Mouse (Mus musculus) MEL (cell line): ENCODE data around the gene Eif3m. TPM values are rescaled to one million over a fixed set of nuclear protein-coding genes. Genes with fewer than 3 reads are reported as not detected.

Experiments used
- DNase-seq: peaks from one replicate; pipeline ENCODE4 v3.0.0; 2011; ENCODE audit warnings: low read depth, low spot score
- H3K27ac ChIP-seq: 2 replicates; pipeline ENCODE4 v1.5.1; 2012; ENCODE audit warnings: low read depth, mild to moderate bottlenecking, control low read depth, low read length, moderate library complexity; ENCODE audit not compliant: control insufficient read depth
- H3K27me3 ChIP-seq, 2 experiments: fragments of 150-350 bp in 1 of 2; sonication (generic) in 1 of 2; 2 replicates each; pipeline ENCODE4 v1.6.1; 2012; ENCODE audit warnings: low read length in 2 of 2, mild to moderate bottlenecking in 2 of 2, improper control_type of control experiment in 1 of 2, moderate library complexity in 1 of 2; ENCODE audit not compliant: insufficient read depth in 2 of 2, control insufficient read depth in 1 of 2
- H3K36me3 ChIP-seq, 2 experiments: 2 replicates each; pipeline ENCODE4 v1.6.1; 2012 to 2014; ENCODE audit warnings: low read length in 2 of 2, improper control_type of control experiment in 1 of 2, inconsistent platforms in 1 of 2, mild to moderate bottlenecking in 1 of 2; ENCODE audit not compliant: insufficient read depth in 2 of 2, control insufficient read depth in 1 of 2
- H3K4me1 ChIP-seq, 2 experiments: fragments of 150-350 bp in 1 of 2; sonication (generic) in 1 of 2; 2 replicates each; pipeline ENCODE4 v1.6.1; 2012; ENCODE audit warnings: low read length in 2 of 2, improper control_type of control experiment in 1 of 2, mild to moderate bottlenecking in 1 of 2; ENCODE audit not compliant: insufficient read depth in 2 of 2, control insufficient read depth in 1 of 2
- H3K4me3 ChIP-seq, 2 experiments: fragments of 150-350 bp in 1 of 2; sonication (generic) in 1 of 2; 2 replicates each; pipeline ENCODE4 v1.5.1; 2012; ENCODE audit warnings: low read depth in 2 of 2, low read length in 2 of 2, mild to moderate bottlenecking in 2 of 2, moderate library complexity in 2 of 2, control low read depth in 1 of 2, improper control_type of control experiment in 1 of 2; ENCODE audit not compliant: control insufficient read depth in 1 of 2, insufficient read depth in 1 of 2
- H3K79me2 ChIP-seq: 2 replicates; pipeline ENCODE4 v1.6.1; 2012; ENCODE audit warnings: mild to moderate bottlenecking, low read length, moderate library complexity; ENCODE audit not compliant: control insufficient read depth, poor library complexity, insufficient read depth
- H3K9ac ChIP-seq: 2 replicates; pipeline ENCODE4 v1.6.1; 2012; ENCODE audit warnings: low read depth, mild to moderate bottlenecking, control low read depth, low read length, moderate library complexity; ENCODE audit not compliant: control insufficient read depth, poor library complexity, severe bottlenecking
- H3K9me3 ChIP-seq: fragments of 150-350 bp; sonication (generic); replicated peaks from 2 replicates; pipeline ENCODE4 v1.6.1; 2012; ENCODE audit warnings: mild to moderate bottlenecking, low read length, improper control_type of control experiment, moderate library complexity; ENCODE audit not compliant: insufficient read depth
- BHLHE40 ChIP-seq: IDR thresholded peaks from 2 replicates; pipeline ENCODE4 v1.6.1; 2012; ENCODE audit warnings: low read depth, mild to moderate bottlenecking, inconsistent platforms, low read length, improper control_type of control experiment, borderline replicate concordance
- CHD1 ChIP-seq: IDR thresholded peaks from 2 replicates; pipeline ENCODE4 v1.6.1; 2012; ENCODE audit warnings: low read depth, mild to moderate bottlenecking, inconsistent platforms, low read length, improper control_type of control experiment
- CTCF ChIP-seq, 3 experiments: IDR thresholded peaks in 2 of 3; conservative IDR thresholded peaks in 1 of 3; 2 replicates each; pipeline ENCODE4 v1.5.1; 2011 to 2012; ENCODE audit warnings: low read length in 3 of 3, low read depth in 2 of 3, mild to moderate bottlenecking in 2 of 3, improper control_type of control experiment in 1 of 3, inconsistent platforms in 1 of 3, mixed read lengths in 1 of 3, moderate library complexity in 1 of 3; ENCODE audit not compliant: control insufficient read depth in 1 of 3, insufficient read depth in 1 of 3, poor library complexity in 1 of 3, severe bottlenecking in 1 of 3
- E2F4 ChIP-seq: IDR thresholded peaks from 2 replicates; pipeline ENCODE4 v1.6.1; 2011; ENCODE audit warnings: low read depth, low read length, improper control_type of control experiment, borderline replicate concordance
- ELF1 ChIP-seq: IDR thresholded peaks from 2 replicates; pipeline ENCODE4 v1.6.1; 2014; ENCODE audit warnings: low read depth, mild to moderate bottlenecking, inconsistent platforms, low read length, improper control_type of control experiment, moderate library complexity
- EP300 ChIP-seq, 2 experiments: IDR thresholded peaks; 2 replicates each; pipeline ENCODE4 v1.6.1; 2011; ENCODE audit warnings: improper control_type of control experiment in 2 of 2, low read length in 2 of 2, low read depth in 1 of 2, mild to moderate bottlenecking in 1 of 2
- ETS1 ChIP-seq: IDR thresholded peaks from 2 replicates; pipeline ENCODE4 v1.6.1; 2012; ENCODE audit warnings: low read depth, mild to moderate bottlenecking, inconsistent platforms, low read length, improper control_type of control experiment, moderate library complexity
- GATA1 ChIP-seq: IDR thresholded peaks from 2 replicates; pipeline ENCODE4 v1.6.1; 2011; ENCODE audit warnings: low read depth, low read length, improper control_type of control experiment
- HCFC1 ChIP-seq: IDR thresholded peaks from 2 replicates; pipeline ENCODE4 v1.6.1; 2012; ENCODE audit warnings: low read depth, mild to moderate bottlenecking, inconsistent platforms, low read length, improper control_type of control experiment, moderate library complexity
- JUND ChIP-seq: IDR thresholded peaks from 2 replicates; pipeline ENCODE4 v1.6.1; 2011; ENCODE audit warnings: low read depth, mild to moderate bottlenecking, improper control_type of control experiment, low read length
- KAT2A ChIP-seq: conservative IDR thresholded peaks from 2 replicates; pipeline ENCODE4 v1.6.1; 2012; ENCODE audit warnings: low read depth, low read length, improper control_type of control experiment, inconsistent platforms
- MAFK ChIP-seq: IDR thresholded peaks from 2 replicates; pipeline ENCODE4 v1.6.1; 2011; ENCODE audit warnings: low read depth, mild to moderate bottlenecking, low read length, improper control_type of control experiment, borderline replicate concordance
- MEF2A ChIP-seq: IDR thresholded peaks from 2 replicates; pipeline ENCODE4 v1.6.1; 2014; ENCODE audit warnings: low read depth, mild to moderate bottlenecking, inconsistent platforms, low read length, improper control_type of control experiment; ENCODE audit not compliant: poor library complexity, insufficient replicate concordance, severe bottlenecking; ENCODE audit errors: extremely low read depth
- MXI1 ChIP-seq: IDR thresholded peaks from 2 replicates; pipeline ENCODE4 v1.6.1; 2011; ENCODE audit warnings: mild to moderate bottlenecking, low read depth, low read length, improper control_type of control experiment
- MYB ChIP-seq: IDR thresholded peaks from 2 replicates; pipeline ENCODE4 v1.6.1; 2011; ENCODE audit warnings: mild to moderate bottlenecking, low read depth, low read length, improper control_type of control experiment
- MYC ChIP-seq: IDR thresholded peaks from 2 replicates; pipeline ENCODE4 v1.6.1; 2011; ENCODE audit warnings: low read depth, mild to moderate bottlenecking, low read length, improper control_type of control experiment, moderate library complexity
- NRF1 ChIP-seq: IDR thresholded peaks from 2 replicates; pipeline ENCODE4 v1.6.1; 2014; ENCODE audit warnings: low read depth, mild to moderate bottlenecking, inconsistent platforms, low read length, improper control_type of control experiment, moderate library complexity; ENCODE audit not compliant: poor library complexity, insufficient read depth, severe bottlenecking
- RAD21 ChIP-seq: IDR thresholded peaks from 2 replicates; pipeline ENCODE4 v1.6.1; 2011; ENCODE audit warnings: mild to moderate bottlenecking, low read depth, low read length, improper control_type of control experiment
- RCOR1 ChIP-seq: IDR thresholded peaks from 2 replicates; pipeline ENCODE4 v1.6.1; 2012; ENCODE audit warnings: low read depth, mild to moderate bottlenecking, inconsistent platforms, low read length, improper control_type of control experiment
- SMC3 ChIP-seq: IDR thresholded peaks from 2 replicates; pipeline ENCODE4 v1.6.1; 2011; ENCODE audit warnings: low read depth, low read length, improper control_type of control experiment
- TAL1 ChIP-seq: IDR thresholded peaks from 2 replicates; pipeline ENCODE4 v1.6.1; 2012; ENCODE audit warnings: mild to moderate bottlenecking, inconsistent platforms, low read length, moderate library complexity, mixed read lengths
- TCF12 ChIP-seq: IDR thresholded peaks from 2 replicates; pipeline ENCODE4 v1.6.1; 2014; ENCODE audit warnings: low read depth, mild to moderate bottlenecking, inconsistent platforms, low read length, improper control_type of control experiment, moderate library complexity
- UBTF ChIP-seq: IDR thresholded peaks from 2 replicates; pipeline ENCODE4 v1.6.1; 2012; ENCODE audit warnings: low read depth, mild to moderate bottlenecking, inconsistent platforms, low read length, improper control_type of control experiment, moderate library complexity, borderline replicate concordance; ENCODE audit not compliant: insufficient read depth
- USF1 ChIP-seq: IDR thresholded peaks from 2 replicates; pipeline ENCODE4 v1.6.1; 2014; ENCODE audit warnings: low read depth, mild to moderate bottlenecking, inconsistent platforms, low read length, improper control_type of control experiment, moderate library complexity
- USF2 ChIP-seq, 2 experiments: IDR thresholded peaks; 2 replicates each; pipeline ENCODE4 v1.6.1; 2011 to 2012; ENCODE audit warnings: improper control_type of control experiment in 2 of 2, low read length in 2 of 2, borderline replicate concordance in 1 of 2, inconsistent platforms in 1 of 2, low read depth in 1 of 2, mild to moderate bottlenecking in 1 of 2; ENCODE audit not compliant: insufficient read depth in 1 of 2
- ZC3H11A ChIP-seq: IDR thresholded peaks from 2 replicates; pipeline ENCODE4 v1.6.1; 2012; ENCODE audit warnings: low read depth, mild to moderate bottlenecking, inconsistent platforms, low read length, improper control_type of control experiment
- ZKSCAN1 ChIP-seq: IDR thresholded peaks from 2 replicates; pipeline ENCODE4 v1.6.1; 2012; ENCODE audit warnings: low read depth, mild to moderate bottlenecking, inconsistent platforms, low read length, improper control_type of control experiment, moderate library complexity
- ZNF384 ChIP-seq: IDR thresholded peaks from 2 replicates; pipeline ENCODE4 v1.6.1; 2012; ENCODE audit warnings: low read depth, mild to moderate bottlenecking, inconsistent platforms, low read length, improper control_type of control experiment
- polyA plus RNA-seq, 2 experiments: library from polyadenylated mRNA; stranded (reverse) in 1 of 2; unstranded in 1 of 2; fragments of >175 nt in 1 of 2; fragments of >200 nt in 1 of 2; gene quantifications; 2 replicates each; pipeline versions ENCODE4 v1.2.1 to v1.2.4; 2012; ENCODE audit warnings: low replicate concordance in 2 of 2, low read depth in 1 of 2; ENCODE audit not compliant: insufficient read length in 2 of 2, insufficient read depth in 1 of 2, missing spikeins in 1 of 2
- total RNA-seq: library from RNA; depleted of rRNA; stranded (reverse); fragments of 300-350 nt; gene quantifications from 2 replicates; pipeline ENCODE4 v1.2.3, GENCODE M21; 2012

Gene Eif3m
- total and polyA plus RNA-seq, 3 experiments = 172 to 321 TPM; not detected in 1

DNA sequence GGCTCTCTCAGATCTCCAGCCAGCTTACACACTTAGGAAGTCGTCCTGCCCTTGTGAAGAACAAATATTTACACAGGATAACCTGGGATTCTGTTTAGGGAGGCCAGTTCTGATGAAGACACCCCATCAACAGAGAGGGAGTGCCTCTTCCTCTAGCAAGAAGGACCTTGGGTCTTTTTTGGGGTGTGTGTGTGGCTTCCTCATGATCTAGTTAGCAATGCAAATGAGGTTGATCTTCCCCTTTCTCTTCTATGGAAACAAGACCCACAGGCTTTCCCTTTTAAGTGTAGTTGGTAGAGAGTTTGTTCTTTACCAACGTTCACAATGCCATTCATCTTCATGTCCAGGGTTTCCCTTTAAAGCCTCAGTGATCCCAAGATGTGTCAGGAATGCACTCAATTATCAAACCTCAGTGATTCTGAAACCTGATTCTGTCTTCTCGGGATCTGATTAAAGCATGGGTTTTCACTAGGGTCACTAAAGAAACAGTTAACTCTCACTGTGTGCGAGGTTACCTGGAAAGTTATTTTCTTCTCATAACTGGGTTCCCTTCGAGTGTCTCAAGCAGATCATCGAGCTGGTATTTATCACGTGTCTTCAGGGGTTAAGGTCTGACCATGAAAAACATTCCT is 46.0 kb upstream of the Eif3m start:
- TF ChIP-seq TAL1 (no peak), CHD1 (no peak), CTCF (IDR thresholded peaks at IDR 0.05 in 2 of 3, conservative IDR thresholded peaks at IDR 0.05 in 1 of 3; ENCODE audit: control insufficient read depth in 1 of 3, insufficient read depth in 1 of 3, low read depth in 2 of 3, low read length in 3 of 3, poor library complexity in 1 of 3, severe bottlenecking in 1 of 3) (no peak), GATA1 (no peak), ZNF384 (no peak), ZKSCAN1 (no peak), KAT2A (no peak), SMC3 (no peak), BHLHE40 (no peak), ELF1 (no peak), ETS1 (no peak), RCOR1 (no peak), MAFK (no peak), MEF2A (no peak), HCFC1 (no peak), JUND (no peak), USF1 (no peak)
- Histone ChIP-seq H3K4me1 (no peaks in the 10 kb centered on the region), H3K9me3 (no peaks in the 10 kb centered on the region), H3K36me3 (no peaks in the 10 kb centered on the region), H3K27me3 (peaks cover 2 to 7% of the 10 kb centered on the region in 2 experiments), H3K79me2 (no peaks in the 10 kb centered on the region), H3K4me3 (no peak overlapping the region), H3K9ac (no peak overlapping the region), H3K27ac (no peak overlapping the region)
- peak; percentile 27 for DNase-seq

DNA sequence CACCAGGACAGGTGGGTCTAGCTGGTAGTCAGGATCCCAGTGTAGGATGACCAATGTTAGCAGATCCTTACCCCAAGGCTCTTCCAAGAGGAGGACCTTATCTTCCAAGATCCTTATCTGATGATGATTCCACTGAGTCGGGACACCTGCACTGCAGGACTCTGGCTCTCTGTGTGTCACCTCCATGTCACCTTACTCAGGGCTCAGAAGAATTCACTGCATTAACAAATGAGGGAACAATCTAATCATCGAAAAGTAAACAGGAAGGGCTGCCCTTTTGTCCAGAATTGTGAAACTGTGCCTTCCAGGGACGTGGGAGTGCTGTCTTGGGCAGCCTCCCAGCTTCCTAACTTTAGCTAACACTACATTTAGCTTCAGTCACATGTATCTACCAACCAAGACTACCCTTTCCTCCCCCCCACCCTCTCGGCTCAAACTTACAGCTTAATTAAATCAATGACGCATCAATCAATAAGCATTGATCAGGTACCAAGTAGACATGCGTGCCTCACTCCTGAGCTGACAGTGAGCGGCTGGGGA is 41.8 kb upstream of the Eif3m start:
- no peaks in the 10 kb centered on the region for H3K9me3 ChIP-seq
- H3K79me2 ChIP-seq = no peaks in the 10 kb centered on the region
- H3K27me3 ChIP-seq = peaks cover 0 to 7% of the 10 kb centered on the region in 2 experiments; a peak in 3 of 4 replicates
- no peaks in the 10 kb centered on the region for H3K36me3 ChIP-seq
- H3K27ac ChIP-seq = no peak overlapping the region
- no peaks in the 10 kb centered on the region; a peak in 1 of 4 replicates for H3K4me1 ChIP-seq
- no peak for DNase-seq
- H3K9ac ChIP-seq = no peak overlapping the region
- no peak overlapping the region for H3K4me3 ChIP-seq
- no peak for TF ChIP-seq MYC
- no peak for TF ChIP-seq USF1
- no peak for TF ChIP-seq MXI1
- TF ChIP-seq MEF2A = no peak
- no peak for TF ChIP-seq USF2 (IDR thresholded peaks at IDR 0.05; ENCODE audit: borderline replicate concordance in 1 of 2, insufficient read depth in 1 of 2, low read depth in 1 of 2, low read length in 2 of 2)
- TF ChIP-seq UBTF = no peak
- TF ChIP-seq ZC3H11A = no peak
- no peak for TF ChIP-seq SMC3
- no peak for TF ChIP-seq EP300 (IDR thresholded peaks at IDR 0.05; ENCODE audit: low read depth in 1 of 2, low read length in 2 of 2)
- no peak for TF ChIP-seq ZNF384
- TF ChIP-seq NRF1 = no peak
- TF ChIP-seq GATA1 = no peak
- TF ChIP-seq TCF12 = no peak
- TF ChIP-seq CHD1 = no peak
- no peak for TF ChIP-seq MYB
- TF ChIP-seq RCOR1 = no peak
- no peak for TF ChIP-seq E2F4
- TF ChIP-seq RAD21 = no peak
- TF ChIP-seq KAT2A = no peak
